Mouse (Mus musculus): ENCODE measurements around the gene Olfr279.

DNA sequence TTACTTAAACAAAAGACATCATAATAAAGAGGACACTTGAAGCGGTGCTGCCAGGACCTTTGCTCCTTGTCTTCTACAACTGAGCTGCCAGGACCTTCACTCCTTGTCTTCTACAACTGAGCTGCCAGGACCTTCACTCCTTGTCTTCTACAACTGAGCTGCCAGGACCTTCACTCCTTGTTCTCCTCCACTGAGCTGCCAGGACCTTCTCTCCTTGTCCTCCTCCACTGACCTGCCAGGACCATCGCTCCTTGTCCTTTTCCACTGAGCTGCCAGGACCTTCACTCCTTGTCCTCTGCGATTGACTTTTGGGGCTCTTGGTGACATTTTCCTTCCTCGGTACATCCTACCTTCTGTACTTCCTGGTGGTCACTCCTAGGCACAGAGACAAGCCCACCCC lies 43.7 kb upstream of the Olfr279 start:
- TF ChIP-seq CTCF (IDR thresholded peaks at IDR 0.05; ENCODE audit: control insufficient read depth, insufficient read depth, insufficient replicate concordance, low read depth, low read length) (no peak), POLR2A (IDR thresholded peaks at IDR 0.05; ENCODE audit: control insufficient read depth, low read depth, low read length) (no peak)
